ENCODE assay signal across 10 mouse cellular contexts in genomic region chr2:35349184-35349583, GRCm38 (mm10). TPM values are rescaled to one million over a fixed set of nuclear protein-coding genes. Genes with fewer than 3 reads are reported as not detected.
A peak's percentile ranks its signal among the peaks of the same experiment; 100 is the strongest.
DNase-seq lines count a peak whose midpoint lies in the region; ATAC-seq lines count a peak whose summit lies in the region.
"Had no signal": no experiment of that assay in that cellular context is flagged by ENCODE, and none has a peak within 500 bp of the region (broad histone marks: within the 10 kb centered on the region; RNA-seq: fewer than 3 reads in every experiment).

No protein-coding gene starts in this region.

- peak; percentile 59 for DNase-seq in hindbrain, embryonic 14.5 days (ENCODE audit: low spot score)
- DNase-seq in ES-CJ7 (ENCODE audit: low read depth, low spot score), result peak; percentile 57
- peak; percentile 57 for DNase-seq in embryo, embryonic 10.5 days (ENCODE audit: low spot score)
- DNase-seq in testis, postnatal 10 days (ENCODE audit: low spot score), result no peak
- no peak for DNase-seq in layer of hippocampus, postnatal 36 days

- H3K27me3 ChIP-seq in hindbrain, embryonic 14.5 days (ENCODE audit: control insufficient read depth, insufficient read depth, low read length), result no peaks in the 10 kb centered on the region
- H3K27me3 ChIP-seq in hindbrain, embryonic 12.5 days, result no peaks in the 10 kb centered on the region
- no peaks in the 10 kb centered on the region for H3K27me3 ChIP-seq in forebrain, embryonic 15.5 days
- H3K27me3 ChIP-seq: embryonic facial prominence, embryonic 12.5 days had no signal

- no peak overlapping the region for H3K27ac ChIP-seq in hindbrain, embryonic 14.5 days
- no peak overlapping the region for H3K27ac ChIP-seq in hindbrain, embryonic 12.5 days
- H3K27ac ChIP-seq in forebrain, embryonic 15.5 days (replicated peaks), result no peak overlapping the region
- H3K27ac ChIP-seq: embryonic facial prominence, embryonic 12.5 days had no signal

- H3K9ac ChIP-seq in hindbrain, embryonic 14.5 days, result no peak overlapping the region
- no peak overlapping the region for H3K9ac ChIP-seq in hindbrain, embryonic 12.5 days
- no peak overlapping the region for H3K9ac ChIP-seq in forebrain, embryonic 15.5 days (replicated peaks)
- H3K9ac ChIP-seq: embryonic facial prominence, embryonic 12.5 days had no signal

- 65% methylated on average over 5 of the region's 5 CpGs for WGBS in hindbrain, embryonic 14.5 days
- WGBS in hindbrain, embryonic 12.5 days, result 63% methylated on average over 5 of the region's 5 CpGs
- 60% methylated on average over 5 of the region's 5 CpGs for WGBS in forebrain, embryonic 15.5 days

- H3K36me3 ChIP-seq in hindbrain, embryonic 14.5 days (replicated peaks; ENCODE audit: control insufficient read depth, insufficient read depth), result no peaks in the 10 kb centered on the region
- no peaks in the 10 kb centered on the region for H3K36me3 ChIP-seq in hindbrain, embryonic 12.5 days
- no peaks in the 10 kb centered on the region for H3K36me3 ChIP-seq in forebrain, embryonic 15.5 days
- H3K36me3 ChIP-seq: embryonic facial prominence, embryonic 12.5 days had no signal

- H3K4me1 ChIP-seq in hindbrain, embryonic 14.5 days (replicated peaks; ENCODE audit: control insufficient read depth, insufficient read depth, low read length), result no peaks in the 10 kb centered on the region
- no peaks in the 10 kb centered on the region for H3K4me1 ChIP-seq in hindbrain, embryonic 12.5 days
- no peaks in the 10 kb centered on the region for H3K4me1 ChIP-seq in forebrain, embryonic 15.5 days
- H3K4me1 ChIP-seq: embryonic facial prominence, embryonic 12.5 days had no signal

- no peak overlapping the region for H3K4me3 ChIP-seq in hindbrain, embryonic 14.5 days (replicated peaks; ENCODE audit: low read length)
- no peak overlapping the region for H3K4me3 ChIP-seq in hindbrain, embryonic 12.5 days
- no peak overlapping the region for H3K4me3 ChIP-seq in forebrain, embryonic 15.5 days
- H3K4me3 ChIP-seq: embryonic facial prominence, embryonic 12.5 days; megakaryocyte, embryonic 14.5 days had no signal

- H3K4me2 ChIP-seq in hindbrain, embryonic 14.5 days (replicated peaks), result no peak overlapping the region
- no peak overlapping the region for H3K4me2 ChIP-seq in hindbrain, embryonic 12.5 days (replicated peaks)
- H3K4me2 ChIP-seq in forebrain, embryonic 15.5 days (replicated peaks), result no peak overlapping the region
- H3K4me2 ChIP-seq: embryonic facial prominence, embryonic 12.5 days had no signal

- H3K9me3 ChIP-seq in hindbrain, embryonic 14.5 days (ENCODE audit: control insufficient read depth, low read length), result no peaks in the 10 kb centered on the region
- H3K9me3 ChIP-seq in hindbrain, embryonic 12.5 days (replicated peaks), result no peaks in the 10 kb centered on the region
- no peaks in the 10 kb centered on the region for H3K9me3 ChIP-seq in forebrain, embryonic 15.5 days
- H3K9me3 ChIP-seq: embryonic facial prominence, embryonic 12.5 days; megakaryocyte, embryonic 14.5 days had no signal

- ATAC-seq in hindbrain, embryonic 14.5 days (ENCODE audit: low FRiP score), result no peak
- no peak for ATAC-seq in hindbrain, embryonic 12.5 days (ENCODE audit: low FRiP score)
- ATAC-seq in megakaryocyte, adult 5-6 weeks (ENCODE audit: poor library complexity, severe bottlenecking), result peak; percentile 64
- no peak for ATAC-seq in forebrain, embryonic 15.5 days (replicated peaks)

RNA-seq across cellular contexts. Expression of gene Stom, which starts 12.4 kb away (rescaled TPM):
- polyA plus RNA-seq in hindbrain, embryonic 14.5 days (2014; fragmentation: Nextera tagmentation; extraction: Ambion mirVana), result 24.4 and 26.7 TPM in 2 replicates
- polyA plus RNA-seq in hindbrain, embryonic 12.5 days (2016; fragmentation: Nextera tagmentation; extraction: Ambion mirVana), result 16.6 and 17.0 TPM in 2 replicates
- 77.7 and 90.3 TPM in 2 replicates for total RNA-seq in megakaryocyte, adult 5-6 weeks (2015)
- 155 and 165 TPM in 2 replicates for total RNA-seq in megakaryocyte, adult 5-6 weeks (2017)
- polyA plus RNA-seq in forebrain, embryonic 15.5 days (2015; fragmentation: Nextera tagmentation; extraction: Ambion mirVana), result 9.9 and 10.9 TPM in 2 replicates
- total RNA-seq in layer of hippocampus, postnatal 36 days (2021), result 1 to 10 TPM; 8.6 to 8.7 TPM

RNA-seq across cellular contexts. Expression of gene 4930568D16Rik, which starts 18.3 kb away (rescaled TPM):
- polyA plus RNA-seq in hindbrain, embryonic 14.5 days (2014; fragmentation: Nextera tagmentation; extraction: Ambion mirVana), result not detected in 2 replicates
- polyA plus RNA-seq in hindbrain, embryonic 12.5 days (2016; fragmentation: Nextera tagmentation; extraction: Ambion mirVana), result not detected in 2 replicates
- total RNA-seq in megakaryocyte, adult 5-6 weeks (2015), result not detected in 2 replicates
- not detected in 2 replicates for total RNA-seq in megakaryocyte, adult 5-6 weeks (2017)
- polyA plus RNA-seq in forebrain, embryonic 15.5 days (2015; fragmentation: Nextera tagmentation; extraction: Ambion mirVana), result not detected in 2 replicates
- total RNA-seq in layer of hippocampus, postnatal 36 days (2021), result not detected
- polyA plus RNA-seq: embryonic facial prominence, embryonic 12.5 days had no signal

RNA-seq across cellular contexts. Expression of gene 4930402F06Rik, which starts 47.8 kb away (rescaled TPM):
- not detected in 2 replicates for polyA plus RNA-seq in hindbrain, embryonic 14.5 days (2014; fragmentation: Nextera tagmentation; extraction: Ambion mirVana)
- polyA plus RNA-seq in hindbrain, embryonic 12.5 days (2016; fragmentation: Nextera tagmentation; extraction: Ambion mirVana), result not detected in 2 replicates
- total RNA-seq in megakaryocyte, adult 5-6 weeks (2015), result not detected in 2 replicates
- not detected in 2 replicates for total RNA-seq in megakaryocyte, adult 5-6 weeks (2017)
- not detected in 2 replicates for polyA plus RNA-seq in forebrain, embryonic 15.5 days (2015; fragmentation: Nextera tagmentation; extraction: Ambion mirVana)
- not detected for total RNA-seq in layer of hippocampus, postnatal 36 days (2021)
- polyA plus RNA-seq: embryonic facial prominence, embryonic 12.5 days had no signal

Comparison
In these comparisons a context has a peak if more than half of its experiments do, and no peak if none do; other contexts are left out.
1. DNase-seq: peak in hindbrain, embryonic 14.5 days (single experiment), ES-CJ7 (single experiment) and embryo, embryonic 10.5 days (single experiment); none in testis, postnatal 10 days (single experiment) and layer of hippocampus, postnatal 36 days (0 of 2).